Mouse (Mus musculus) G1E (cell line): ENCODE data around the gene Helb.

Source experiments
- CTCF ChIP-seq: IDR thresholded peaks from 2 replicates; pipeline ENCODE4 v1.5.1; 2012; ENCODE audit warnings: low read depth, low read length, inconsistent platforms, mixed read lengths
- GATA1 ChIP-seq: IDR thresholded peaks from 2 replicates; pipeline ENCODE4 v1.6.1; 2012; ENCODE audit warnings: borderline replicate concordance, low read length, inconsistent platforms, mixed read lengths
- GATA2 ChIP-seq: IDR thresholded peaks from 2 replicates; pipeline ENCODE4 v1.6.1; 2012; ENCODE audit warnings: low read depth, low read length, inconsistent platforms, borderline replicate concordance
- POLR2AphosphoS5 ChIP-seq: IDR thresholded peaks from 2 replicates; pipeline ENCODE4 v1.6.1; 2012; ENCODE audit warnings: low read depth, low read length, inconsistent platforms; ENCODE audit not compliant: insufficient replicate concordance
- TAL1 ChIP-seq: conservative IDR thresholded peaks from 2 replicates; pipeline ENCODE4 v1.6.1; 2012; ENCODE audit warnings: low read depth, low read length, inconsistent platforms, mixed read lengths

DNA sequence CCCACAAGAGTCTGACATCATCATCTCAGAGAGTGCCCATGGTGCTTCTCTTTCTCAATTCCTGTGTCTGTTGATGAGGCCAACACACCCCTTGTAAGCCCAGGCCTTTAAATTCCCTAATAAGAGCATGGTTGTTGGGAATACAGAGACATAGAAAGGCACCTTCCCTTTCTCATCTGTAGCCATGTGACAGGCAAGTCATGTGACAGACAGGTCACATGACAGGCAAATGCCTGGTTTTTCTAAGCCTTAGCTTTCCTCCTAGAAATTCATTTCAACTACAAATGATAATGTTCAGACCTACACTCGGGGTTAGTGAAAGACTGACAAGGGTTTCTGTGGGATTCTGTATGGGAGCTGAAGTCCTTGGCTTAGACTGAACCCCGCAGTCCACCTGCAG lies 41.1 kb upstream of the Helb start:
- TF ChIP-seq CTCF (no peak), POLR2AphosphoS5 (no peak), GATA1 (no peak), TAL1 (no peak), GATA2 (no peak)
